Mouse (Mus musculus) gastrocnemius, postnatal 14 days (tissue): ENCODE data around the gene St8sia2. TPM values are rescaled to one million over a fixed set of nuclear protein-coding genes. Genes with fewer than 3 reads are reported as not detected.
A peak's percentile ranks its signal among the peaks of the same experiment; 100 is the strongest.

Experiments
- DNase-seq: peaks from one replicate; pipeline ENCODE4 v3.0.0; 2021; ENCODE audit warnings: mixed read lengths
- intact Hi-C: fragments of 180-260 bp; cut with DNase I; formaldehyde crosslinking; loops from one replicate; pipeline ENCODE4 v1.15.1; 2025; ENCODE audit warnings: low total_unique reads
- long read RNA-seq, 2 experiments: library from polyadenylated mRNA; stranded (forward); transcript quantifications; one replicate each; pipeline ENCODE4 v2.0.0; 2021
- total RNA-seq, 2 experiments: library from RNA; stranded (reverse); gene quantifications; 2 replicates each; pipeline ENCODE4 v1.2.3; 2021

St8sia2 gene
- total RNA-seq = 1 to 10 TPM; 1.3 to 3.0 TPM
- long read RNA-seq, experiment 1 = 0 reads
- long read RNA-seq, experiment 2, full-length matches to known transcripts = 1 of 2 reads
- long read RNA-seq, experiment 2, partial matches to known transcripts = 0 of 2 reads
- long read RNA-seq, experiment 2, other reads (novel, unspliced or antisense) = 1 of 2 reads

DNA sequence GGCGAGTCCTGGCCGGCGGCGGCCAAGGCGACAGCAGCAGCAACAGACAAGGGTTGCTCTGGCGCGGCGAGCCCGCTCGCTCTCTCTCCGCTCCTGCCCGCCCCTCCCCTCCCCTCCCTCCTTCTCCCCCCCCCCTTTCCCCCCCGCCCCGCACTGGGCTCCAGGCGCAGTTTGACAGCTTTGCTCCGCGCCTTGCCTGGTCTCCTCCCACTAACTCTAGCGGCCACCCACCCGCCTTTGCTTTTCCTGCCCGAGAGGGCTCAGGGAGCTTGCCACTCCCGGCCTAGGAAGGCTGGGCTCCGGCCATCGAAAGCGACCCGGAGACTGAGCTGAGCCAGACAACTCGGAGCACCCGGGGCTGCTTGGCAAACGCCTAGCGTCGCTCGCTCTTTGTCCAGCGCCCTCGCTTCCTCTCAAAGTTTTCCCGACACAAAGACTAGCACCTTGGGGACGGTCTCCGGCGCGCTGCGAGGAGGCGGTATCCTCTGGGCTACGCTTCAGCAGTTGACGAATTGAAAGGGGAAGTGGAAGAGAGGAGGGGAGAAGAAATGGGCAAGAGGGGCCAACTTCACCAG lies at the start of gene St8sia2:
TSS of gene St8sia2 (minus strand) at position 90 of the 575 bp plus-strand sequence.
- intact Hi-C loops = no loop called here
- DNase-seq = peak; percentile 53

DNA sequence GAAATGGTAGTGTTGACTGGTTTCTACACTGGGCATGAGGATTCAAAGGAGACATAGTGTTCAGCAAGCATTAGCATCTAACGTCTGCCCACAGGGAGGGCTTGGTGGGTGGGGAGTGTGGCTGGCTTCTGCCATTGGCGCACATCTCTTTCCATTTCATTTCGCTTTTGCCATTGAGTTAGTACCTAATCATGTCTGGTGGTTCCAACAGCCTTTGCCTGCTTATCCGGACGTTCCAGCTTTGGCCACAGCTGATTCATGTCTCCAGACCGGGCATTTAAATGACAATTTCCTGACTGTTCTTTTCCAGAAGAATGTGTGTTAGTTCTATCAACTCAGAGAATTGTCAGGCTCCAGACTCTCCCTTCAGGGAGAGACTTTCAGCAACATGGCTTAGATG lies 47.6 kb upstream of the St8sia2 start:
- intact Hi-C loops = no loop called here
- DNase-seq = no peak

DNA sequence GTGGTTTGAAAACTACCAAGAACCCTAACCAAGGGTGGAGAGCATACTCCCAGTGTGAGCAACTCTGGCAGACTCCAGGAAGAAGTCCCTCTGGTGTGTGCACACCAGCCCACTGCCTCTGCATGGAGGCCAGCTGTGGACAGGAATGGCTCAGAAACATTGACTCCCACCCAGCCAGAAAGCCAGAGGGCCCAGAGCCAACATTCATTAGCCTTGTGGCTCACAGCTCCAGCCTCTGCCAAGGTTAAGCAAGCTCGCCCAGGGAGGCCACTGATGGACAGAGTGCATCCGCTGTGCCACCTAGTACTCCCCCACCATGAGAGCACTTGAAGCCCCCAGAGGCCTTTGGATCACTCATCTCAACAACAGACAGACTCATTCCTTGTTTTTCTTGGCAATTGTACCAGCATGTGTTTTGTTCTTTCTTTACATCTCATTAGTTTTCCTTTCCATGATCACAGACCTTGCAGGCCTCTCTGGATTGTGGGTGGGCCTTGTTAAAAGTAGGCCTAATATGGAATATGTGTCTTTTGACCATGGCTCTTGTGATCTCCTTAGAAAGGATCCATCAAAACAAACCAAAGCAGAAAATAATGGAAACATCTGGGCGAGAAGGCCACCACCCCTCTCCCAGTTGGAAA lies 46.9 kb upstream of the St8sia2 start:
- intact Hi-C loops = no loop called here
- peak; percentile 35 for DNase-seq

DNA sequence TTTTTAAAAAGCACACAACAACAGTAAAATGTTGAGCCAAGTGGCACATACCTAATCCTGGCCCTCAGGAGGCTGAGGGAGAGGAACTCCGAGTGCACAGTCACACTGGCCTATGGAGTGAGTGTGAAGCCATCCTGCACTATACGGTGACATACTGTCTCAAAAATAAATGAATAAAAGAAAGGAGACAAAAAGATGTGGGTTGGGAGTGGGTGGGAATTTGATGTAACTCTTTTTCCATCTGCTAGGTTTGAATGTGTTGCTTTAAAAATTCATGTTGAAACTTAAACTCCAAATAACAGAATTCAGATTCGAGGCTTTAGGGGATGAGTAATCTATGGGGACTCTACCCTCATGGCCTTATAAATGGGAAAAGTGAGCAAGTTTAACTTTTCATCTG lies 46.2 kb upstream of the St8sia2 start:
- DNase-seq = no peak
- intact Hi-C loops = no loop called here

DNA sequence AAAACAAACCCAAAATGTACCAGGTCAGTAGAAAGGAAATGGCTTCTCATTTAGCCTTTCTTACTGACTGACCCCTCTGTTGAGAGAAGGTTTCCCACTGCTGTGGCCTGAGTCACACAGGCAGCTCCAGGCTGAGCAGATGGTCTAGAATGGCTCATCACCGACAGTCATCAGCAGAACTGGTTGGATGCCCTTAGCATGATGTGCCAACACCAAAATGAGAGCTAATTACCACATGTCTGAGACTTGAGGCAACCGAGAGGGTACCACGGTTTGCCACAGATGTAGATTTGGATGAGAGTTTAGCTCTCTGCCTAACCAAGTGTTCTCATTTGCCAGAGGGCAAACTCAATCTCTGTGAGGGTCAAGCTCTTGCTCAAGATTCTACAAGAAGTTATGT lies 42.3 kb upstream of the St8sia2 start:
- intact Hi-C loops = no loop called here
- no peak for DNase-seq

DNA sequence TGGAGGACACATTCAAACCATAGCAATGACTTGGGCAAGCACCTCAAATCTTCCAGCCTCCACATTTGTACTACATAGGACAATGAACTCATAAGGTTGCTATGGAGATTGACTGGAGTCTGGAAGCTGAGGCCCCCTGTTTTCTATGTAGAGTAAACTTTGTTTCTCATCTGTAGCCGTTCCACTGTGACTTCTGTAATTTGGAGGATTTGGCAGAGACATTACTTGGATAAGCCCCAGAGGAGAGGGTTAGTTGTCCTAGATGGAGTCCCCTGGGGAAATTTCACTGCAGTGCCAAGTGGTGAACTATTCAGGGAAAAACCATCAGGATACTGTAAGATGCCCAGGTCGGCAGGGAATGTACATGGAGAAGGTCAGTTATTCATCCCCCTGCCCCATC lies 34.1 kb upstream of the St8sia2 start:
- no peak for DNase-seq
- intact Hi-C loops = no loop called here

DNA sequence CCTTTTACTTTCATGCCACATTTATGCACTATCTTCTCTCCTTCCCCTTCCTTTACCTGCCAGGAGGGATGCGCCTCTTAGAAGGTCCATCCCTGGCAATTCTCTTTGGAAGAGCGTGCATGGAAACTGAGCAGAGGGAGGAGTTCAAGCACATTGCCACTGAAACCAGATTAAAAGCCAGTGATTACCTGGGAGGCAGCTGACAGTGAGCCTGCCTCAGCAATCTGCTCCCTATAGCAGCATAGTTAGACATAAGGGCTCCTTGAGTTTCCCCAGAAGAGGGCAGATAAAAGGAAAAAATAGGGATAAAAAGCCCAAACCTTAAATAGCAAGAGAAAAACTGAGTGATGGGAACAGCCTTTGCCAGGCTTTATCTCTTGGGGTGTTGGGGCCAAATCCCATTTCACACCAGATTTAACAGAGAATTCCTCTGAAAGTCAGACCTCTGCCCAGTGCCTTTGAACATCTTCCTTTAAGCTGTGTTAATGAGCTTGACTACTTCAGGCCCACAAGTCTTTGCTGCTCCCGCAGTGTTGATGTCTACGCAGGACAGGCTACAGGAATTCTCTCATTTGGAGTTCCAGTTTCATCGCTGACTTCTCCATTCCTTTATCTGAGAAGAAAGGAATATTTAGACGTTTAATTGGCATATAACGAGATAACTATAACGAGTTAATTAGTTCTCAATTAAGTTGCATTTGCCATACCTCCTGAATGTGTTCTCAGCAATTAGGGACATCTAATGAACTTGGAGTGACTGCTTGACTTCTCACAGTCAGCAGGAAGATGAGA lies 31.9 kb upstream of the St8sia2 start:
- DNase-seq = no peak

DNA sequence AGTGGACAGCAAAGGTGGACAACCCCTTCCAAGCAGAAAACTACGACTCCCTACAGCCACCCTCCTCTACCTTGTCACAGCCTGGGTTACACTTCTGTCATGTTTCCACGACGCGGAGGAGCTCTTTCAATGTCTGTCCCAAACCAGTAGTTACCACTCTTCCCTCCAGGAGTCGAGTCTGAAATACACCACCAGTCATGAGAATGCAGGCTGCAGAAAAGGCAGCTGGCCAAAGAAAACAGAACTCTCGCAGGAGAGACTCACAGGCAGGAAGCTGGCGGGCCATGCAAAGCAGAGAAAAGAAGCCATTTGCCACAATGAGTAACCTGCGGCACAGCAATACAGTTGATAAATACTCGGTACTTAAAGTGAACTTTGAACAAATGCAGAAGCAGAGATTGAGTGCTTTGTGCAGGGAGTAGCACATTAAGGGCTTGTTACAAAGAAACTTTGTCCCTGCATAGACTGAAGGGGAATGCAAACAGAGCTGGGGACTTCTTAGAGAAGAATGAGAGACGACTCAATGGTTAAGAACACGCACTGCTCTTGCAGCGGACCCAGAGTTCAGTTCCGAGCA lies 30.2 kb upstream of the St8sia2 start:
- intact Hi-C loops = no loop called here
- DNase-seq = no peak

More for the DNA sequence above, 31.9 kb upstream of the St8sia2 start:
- intact Hi-C loops = no loop called here

DNA sequence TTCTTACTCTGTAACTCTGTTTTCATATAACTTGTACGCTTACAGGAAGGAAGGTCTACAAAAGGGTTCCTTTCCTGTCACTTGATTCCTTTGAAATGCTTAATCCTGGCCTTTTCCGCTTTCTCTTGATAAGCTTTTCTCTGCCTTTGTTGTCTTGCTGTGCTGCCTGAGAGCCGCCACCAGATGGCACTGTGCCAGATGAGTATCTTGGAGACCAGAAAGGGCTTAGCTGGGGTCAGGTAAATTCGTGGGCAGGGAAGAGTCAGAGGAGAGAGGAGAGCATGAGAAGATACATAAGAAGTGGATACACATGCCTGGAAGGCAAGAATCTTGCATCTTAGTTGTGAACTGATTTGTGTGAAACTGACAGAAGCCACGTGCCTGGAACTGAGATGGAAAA lies 11.5 kb upstream of the St8sia2 start:
- intact Hi-C loops = loop anchor here (5.0 kb wide), 1 partner anchor 327 kb away; no protein-coding TSS in a partner anchor
- peak; percentile 49 for DNase-seq

DNA sequence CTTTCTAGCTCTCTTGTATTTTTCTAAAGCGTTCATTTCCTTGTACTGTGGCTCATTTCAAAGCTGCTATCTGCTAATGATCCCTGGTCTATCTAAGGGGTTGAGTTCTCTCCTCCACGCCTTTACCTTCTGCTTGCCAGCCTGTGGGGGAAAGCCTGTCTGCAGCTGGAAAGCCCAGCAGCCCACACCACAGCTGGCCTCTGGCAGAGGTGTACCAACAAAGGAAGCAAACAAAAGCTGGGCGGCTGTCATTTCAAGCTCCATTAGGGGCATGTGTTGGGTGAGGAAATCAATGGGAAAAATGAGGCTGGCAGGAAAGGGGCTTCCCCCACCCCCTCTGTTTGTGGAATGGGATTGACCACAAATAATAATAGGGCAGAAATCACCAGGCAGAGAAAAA lies 10.7 kb upstream of the St8sia2 start:
- intact Hi-C loops = no loop called here
- DNase-seq = no peak

DNA sequence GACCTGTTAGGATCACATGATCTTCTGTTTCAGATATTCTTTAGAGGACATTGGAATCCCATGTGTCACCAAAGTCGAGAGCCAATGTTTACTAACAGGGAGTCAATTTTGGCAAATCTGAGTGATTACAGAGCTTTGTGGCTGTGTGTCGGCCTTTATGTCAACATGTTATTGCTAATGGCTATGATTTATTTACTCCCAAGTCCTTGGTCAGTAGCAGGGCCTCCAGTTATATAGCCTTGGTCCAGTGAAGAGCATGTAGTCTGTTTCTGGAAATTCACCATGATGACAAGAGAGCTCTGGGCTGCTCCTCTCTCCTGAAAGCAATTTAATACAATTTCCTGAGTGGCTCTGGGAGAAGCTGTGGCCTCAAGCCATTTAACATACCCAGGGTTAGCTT lies 9.1 kb upstream of the St8sia2 start:
- intact Hi-C loops = no loop called here
- DNase-seq = no peak

DNA sequence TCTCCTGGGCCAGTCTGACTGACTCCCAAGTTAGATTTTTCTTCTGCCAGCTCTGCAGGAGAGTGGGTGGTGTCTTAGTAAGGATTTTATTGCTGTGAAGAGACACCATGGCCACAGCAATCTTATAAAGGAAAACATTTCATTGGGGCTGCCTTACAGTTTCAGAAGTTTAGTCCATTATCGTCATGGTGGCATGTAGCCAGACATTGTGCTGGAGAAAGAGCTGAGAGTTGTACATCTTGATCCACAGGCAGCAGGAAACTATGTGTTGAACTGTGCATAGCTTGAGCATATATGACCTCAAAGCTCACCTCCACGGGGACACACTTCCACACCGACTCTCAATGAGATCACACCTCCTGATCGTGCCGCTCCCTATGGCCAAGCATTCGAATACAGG lies 8.3 kb upstream of the St8sia2 start:
- intact Hi-C loops = no loop called here
- DNase-seq = no peak

DNA sequence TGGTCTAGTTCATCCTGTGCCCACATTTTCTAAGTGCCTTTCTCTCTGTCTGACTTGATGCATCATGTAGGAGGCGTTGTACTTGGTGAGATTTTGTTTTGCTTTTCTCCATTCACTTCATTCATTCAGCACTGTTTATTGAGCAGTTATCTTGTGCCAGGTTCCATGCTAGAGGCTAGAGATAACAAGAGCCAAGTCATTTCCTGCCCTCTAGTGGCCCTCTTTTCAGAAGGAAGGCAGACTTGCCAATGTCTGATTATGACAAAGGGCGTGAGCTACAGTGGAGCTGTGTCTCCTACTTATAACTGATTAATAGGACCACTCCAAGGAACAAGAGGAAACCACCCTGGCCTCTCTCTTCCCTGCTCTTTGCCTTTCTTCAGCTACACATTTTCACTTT lies 3.1 kb upstream of the St8sia2 start:
- intact Hi-C loops = no loop called here
- no peak for DNase-seq

DNA sequence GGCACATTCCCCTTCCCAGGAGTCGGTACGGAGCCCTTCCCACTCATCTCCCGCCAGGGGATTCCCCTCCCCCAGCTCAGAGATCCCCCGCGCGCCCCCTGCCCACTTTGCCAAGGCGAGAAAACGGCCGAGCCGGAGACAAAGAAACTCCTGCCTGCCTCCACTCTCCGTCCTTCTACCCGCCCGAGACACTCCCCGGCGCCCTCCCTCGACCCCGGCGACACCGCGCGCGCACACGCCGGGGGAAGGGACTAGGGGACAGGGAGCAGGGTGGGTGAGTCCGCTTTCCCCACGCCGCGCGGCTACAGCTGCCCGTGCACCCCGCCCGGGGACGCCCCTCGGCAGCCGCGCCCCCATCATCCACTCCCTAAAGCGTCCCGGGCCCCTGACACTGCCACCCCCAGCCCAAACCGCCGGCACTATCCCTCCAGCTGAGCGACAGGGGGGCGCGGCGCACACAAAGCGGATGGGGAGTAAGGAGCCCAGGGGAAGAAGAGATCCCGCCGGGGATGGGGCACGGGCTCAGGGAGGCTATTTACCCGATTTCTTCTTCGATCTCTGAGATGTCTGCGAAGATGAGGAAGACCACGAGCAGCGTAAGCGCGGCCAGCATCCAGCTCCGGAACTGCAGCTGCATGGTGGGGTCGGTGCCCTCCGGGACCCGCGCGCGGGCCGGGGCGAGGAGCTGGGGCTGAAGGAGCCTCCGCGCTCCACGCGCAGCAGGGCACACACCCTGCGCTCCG lies 461 bp downstream of the St8sia2 start:
- peak; percentile 24 for DNase-seq
- intact Hi-C loops = no loop called here

DNA sequence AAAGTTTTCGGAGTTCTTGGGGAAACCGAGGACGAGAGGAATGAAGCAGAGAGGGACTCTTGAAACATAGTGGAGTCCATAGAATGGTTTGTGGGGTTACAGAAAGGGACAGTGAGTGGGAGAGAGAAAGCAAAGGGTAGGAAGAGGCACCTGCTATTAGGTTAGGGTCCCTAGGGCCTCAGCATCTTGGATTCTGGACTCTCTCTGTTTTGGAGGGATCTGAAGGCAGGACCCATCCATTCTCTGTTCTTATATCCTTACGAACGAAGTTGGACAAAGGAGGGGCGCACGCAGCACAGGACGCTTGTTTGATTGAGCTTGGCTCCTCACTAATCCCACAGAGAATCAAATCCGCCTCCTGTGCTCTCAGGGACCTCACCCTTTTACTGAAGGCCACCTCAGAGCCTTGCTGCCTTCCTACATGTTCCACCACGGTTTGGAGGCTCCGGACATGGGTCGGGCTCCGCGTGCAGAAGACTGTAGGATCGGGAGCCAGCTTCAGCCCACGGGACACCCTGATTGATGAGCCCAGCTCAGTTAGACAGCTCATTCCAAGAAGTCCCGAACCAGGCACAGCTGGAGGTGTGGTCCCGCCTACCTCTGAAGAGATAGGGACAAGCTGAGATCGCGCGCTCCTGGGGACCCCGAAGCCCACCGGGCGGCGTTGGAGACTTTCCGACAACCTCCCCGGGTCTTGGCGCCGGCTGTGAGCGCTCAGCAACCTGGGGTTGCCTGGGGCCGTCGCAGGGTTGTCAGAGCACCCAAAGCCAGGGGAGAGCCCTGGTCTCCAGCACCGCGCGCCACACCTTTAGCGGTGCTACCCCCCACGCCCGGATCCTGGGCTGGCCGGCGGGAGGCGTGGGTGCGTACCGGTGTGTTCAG lies 1.3 kb downstream of the St8sia2 start:
- intact Hi-C loops = no loop called here
- DNase-seq = peak; percentile 11

DNA sequence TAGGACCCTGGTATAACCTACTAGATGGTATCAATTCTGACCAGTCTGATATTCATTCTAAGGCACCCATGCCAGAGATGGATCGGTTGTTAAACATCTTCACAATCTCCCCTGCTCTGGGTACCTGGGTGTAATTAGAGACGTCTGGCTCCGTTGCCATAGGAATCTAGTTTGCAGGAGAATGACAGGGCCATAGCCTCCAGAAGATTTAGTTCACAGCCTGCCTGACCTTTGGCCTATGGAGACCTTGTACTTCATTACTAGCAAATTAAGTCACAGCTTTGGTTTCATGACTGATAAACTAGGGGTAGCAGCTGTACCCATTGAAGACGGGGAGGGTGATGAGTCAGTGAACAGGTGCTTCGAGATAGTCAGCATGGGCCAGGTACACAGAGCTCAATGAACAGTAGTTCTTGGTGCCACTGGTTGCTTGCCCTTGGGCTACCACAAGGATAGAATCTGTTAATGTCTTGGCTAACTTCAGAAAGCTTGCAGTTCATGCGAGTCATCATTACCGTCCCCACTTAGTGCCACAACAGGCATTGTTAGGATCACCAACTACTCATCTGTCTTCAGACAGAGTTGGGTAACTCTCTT lies 4.4 kb downstream of the St8sia2 start:
- intact Hi-C loops = no loop called here
- DNase-seq = no peak

DNA sequence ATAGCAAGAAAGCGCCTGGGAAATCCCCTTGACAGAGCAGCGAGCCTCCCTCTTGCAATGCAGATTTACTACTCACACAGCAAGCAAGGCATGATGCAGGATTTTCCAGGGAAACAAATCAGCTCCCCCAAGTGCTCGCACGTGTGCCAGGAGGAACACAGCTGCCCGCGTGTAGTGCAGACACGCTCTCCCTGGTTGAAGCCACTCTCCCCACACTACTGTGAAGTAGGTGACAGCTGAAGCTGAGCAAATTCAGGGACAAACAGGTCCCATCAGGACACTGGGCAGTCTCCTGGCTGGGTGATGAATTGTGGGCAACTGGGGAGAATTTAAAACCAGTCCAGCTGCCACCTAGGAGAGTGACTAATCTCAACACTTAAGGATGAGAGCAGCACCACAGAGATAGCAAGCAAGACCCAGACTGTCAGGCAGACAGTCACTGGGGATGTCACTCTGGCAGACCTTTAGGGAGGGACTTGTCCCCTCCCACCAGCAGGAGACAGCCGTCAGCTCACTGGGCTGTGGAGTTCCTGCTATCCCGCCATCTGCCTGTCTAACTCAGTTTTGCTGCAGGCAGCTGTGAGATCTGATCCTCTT lies 6.6 kb downstream of the St8sia2 start:
- DNase-seq = peak; percentile 32
- intact Hi-C loops = no loop called here

DNA sequence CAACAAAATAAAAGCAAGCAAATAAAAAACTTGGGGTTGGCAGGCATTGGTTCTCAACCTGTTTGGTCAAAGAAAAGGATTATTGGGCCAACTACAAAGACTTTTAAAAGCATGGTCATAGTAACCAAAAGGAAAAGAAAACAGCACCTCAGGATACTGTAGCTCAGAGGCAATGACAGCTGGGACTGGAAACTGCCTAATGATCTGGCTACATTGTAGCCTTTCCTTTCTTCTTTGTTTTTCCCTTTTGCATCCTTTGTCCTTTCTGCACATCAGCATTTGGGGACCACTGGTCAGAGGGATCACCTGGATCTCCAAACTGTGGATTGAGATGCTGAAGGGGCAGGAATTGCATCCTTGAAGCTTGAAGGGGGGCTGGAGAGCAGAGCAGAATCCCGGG lies 7.1 kb downstream of the St8sia2 start:
- DNase-seq = no peak
- intact Hi-C loops = no loop called here
